Mouse (Mus musculus) small intestine, adult 2 months (tissue): ENCODE data around the gene 1700109H08Rik. TPM values are rescaled to one million over a fixed set of nuclear protein-coding genes. Genes with fewer than 3 reads are reported as not detected.

Experiments used
- H3K27ac ChIP-seq: fragments of 200-500 bp; 2 replicates; pipeline ENCODE4 v1.5.1; 2012; ENCODE audit warnings: low read depth, low read length, control low read depth, inconsistent platforms; ENCODE audit not compliant: insufficient read depth
- H3K27me3 ChIP-seq: fragments of 200-500 bp; 2 replicates; pipeline ENCODE4 v1.6.1; 2012; ENCODE audit warnings: mild to moderate bottlenecking, moderate library complexity, low read length, inconsistent platforms; ENCODE audit not compliant: control insufficient read depth, insufficient read depth
- H3K36me3 ChIP-seq: fragments of 200-500 bp; 2 replicates; pipeline ENCODE4 v1.6.1; 2012; ENCODE audit warnings: mild to moderate bottlenecking, low read length, control low read depth, inconsistent platforms; ENCODE audit not compliant: control insufficient read depth, insufficient read depth
- H3K4me1 ChIP-seq: fragments of 200-500 bp; 2 replicates; pipeline ENCODE4 v1.6.1; 2012; ENCODE audit warnings: low read length, inconsistent platforms, mixed read lengths; ENCODE audit not compliant: control insufficient read depth, insufficient read depth, insufficient read length
- H3K4me3 ChIP-seq: fragments of 200-500 bp; 2 replicates; pipeline ENCODE4 v1.5.1; 2012; ENCODE audit warnings: low read depth, mild to moderate bottlenecking, control low read depth, inconsistent platforms, low read length, moderate library complexity
- CTCF ChIP-seq: fragments of 200-500 bp; IDR thresholded peaks from 2 replicates; pipeline ENCODE4 v1.5.1; 2012; ENCODE audit warnings: low read depth, mild to moderate bottlenecking, control low read depth, inconsistent platforms, low read length, moderate library complexity, mixed read lengths; ENCODE audit not compliant: insufficient replicate concordance, insufficient read length; ENCODE audit errors: extremely low read depth
- POLR2A ChIP-seq: fragments of 200-500 bp; IDR thresholded peaks from 2 replicates; pipeline ENCODE4 v1.6.1; 2012; ENCODE audit warnings: low read depth, mild to moderate bottlenecking, control low read depth, inconsistent platforms, low read length, moderate library complexity
- WGBS: fragments of 180-500 bp; shearing (Covaris S2); methylation state at CpG from one replicate; pipeline ENCODE4 v1.1.7; 2018; 5-methylcytosine and 5-hydroxymethylcytosine counted together
- polyA plus RNA-seq: library from polyadenylated mRNA; depleted of rRNA; stranded (reverse); fragments of >200 nt; gene quantifications from 2 replicates; pipeline ENCODE4 v1.2.3, GENCODE M21; 2012

Gene 1700109H08Rik
- polyA plus RNA-seq, 1 experiment = 0.90 TPM

DNA sequence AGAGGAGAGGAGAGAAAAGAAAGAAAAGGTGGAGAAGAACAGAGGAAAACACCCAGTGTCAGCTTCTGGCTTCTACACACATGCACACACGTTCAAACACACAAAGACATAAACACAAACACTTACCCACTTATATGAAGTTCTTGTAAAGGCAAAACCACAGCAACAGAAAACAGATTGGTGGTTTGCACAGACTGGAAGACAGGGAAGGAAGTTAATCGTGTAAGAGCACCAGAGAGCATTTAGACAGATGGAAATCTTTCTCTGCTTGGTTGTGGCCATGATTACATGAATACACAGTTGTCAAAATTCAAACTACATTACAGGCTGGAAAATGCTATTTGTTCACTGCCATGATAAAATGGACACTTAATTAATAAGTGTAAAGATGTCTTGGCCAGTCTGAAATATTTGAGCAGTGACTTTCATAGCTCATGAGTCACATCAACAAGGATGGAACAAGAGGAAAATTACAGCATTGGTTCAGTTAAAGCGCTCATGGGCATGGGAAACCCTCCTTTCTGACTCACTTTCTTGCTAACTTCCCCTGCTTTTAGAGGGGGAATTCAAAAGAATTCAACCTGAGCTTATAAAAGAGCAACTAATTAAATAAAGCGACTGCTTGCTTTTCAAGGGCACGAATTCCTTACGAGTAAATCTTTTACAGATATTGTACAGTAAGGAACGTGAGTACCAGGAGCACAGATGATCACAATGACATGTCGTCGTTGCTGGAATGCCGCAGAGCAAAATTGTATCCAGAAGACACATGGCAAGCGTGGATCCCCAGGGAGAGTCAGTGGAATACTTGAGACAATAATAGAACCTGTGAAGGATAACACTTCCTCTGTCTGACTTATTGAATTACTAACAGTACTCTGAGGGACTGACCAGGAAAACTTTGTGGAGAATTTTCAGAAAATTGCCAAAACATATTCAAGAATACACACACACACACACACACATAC lies 32.6 kb upstream of the 1700109H08Rik start:
- no peaks in the 10 kb centered on the region for H3K36me3 ChIP-seq
- H3K27me3 ChIP-seq = no peaks in the 10 kb centered on the region
- no peaks in the 10 kb centered on the region; the same call in 1 of the 2 replicates for H3K4me1 ChIP-seq
- H3K27ac ChIP-seq = no peak overlapping the region
- no peak overlapping the region for H3K4me3 ChIP-seq
- no peak for TF ChIP-seq CTCF
- TF ChIP-seq POLR2A = no peak
- 57% methylated on average over 11 of the region's 11 CpGs for WGBS

DNA sequence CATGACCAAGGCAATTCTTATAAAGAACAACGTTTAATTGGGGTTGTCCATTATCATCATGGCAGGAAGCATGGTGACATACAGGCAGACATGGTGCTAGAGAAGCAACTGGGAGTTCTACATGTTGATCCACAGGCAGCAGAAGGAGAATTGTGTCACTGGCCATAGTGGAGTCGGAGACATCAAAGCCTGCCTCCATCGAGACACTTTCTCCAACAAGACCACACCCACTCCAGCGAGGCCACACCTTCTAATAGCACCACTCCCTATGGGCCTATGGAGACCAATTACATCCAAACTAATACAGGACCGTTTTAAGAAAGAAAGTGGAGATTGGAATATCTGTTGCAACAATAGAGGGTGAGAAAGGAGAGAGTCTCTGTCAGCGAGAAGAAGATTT lies 29.5 kb upstream of the 1700109H08Rik start:
- H3K27ac ChIP-seq = no peak overlapping the region
- TF ChIP-seq CTCF (no peak), POLR2A (no peak)
- no peak overlapping the region for H3K4me3 ChIP-seq
- peaks cover 2% of the 10 kb centered on the region for H3K4me1 ChIP-seq
- 78% methylated on average over 6 of the region's 6 CpGs for WGBS
- no peaks in the 10 kb centered on the region for H3K36me3 ChIP-seq
- H3K27me3 ChIP-seq = no peaks in the 10 kb centered on the region

DNA sequence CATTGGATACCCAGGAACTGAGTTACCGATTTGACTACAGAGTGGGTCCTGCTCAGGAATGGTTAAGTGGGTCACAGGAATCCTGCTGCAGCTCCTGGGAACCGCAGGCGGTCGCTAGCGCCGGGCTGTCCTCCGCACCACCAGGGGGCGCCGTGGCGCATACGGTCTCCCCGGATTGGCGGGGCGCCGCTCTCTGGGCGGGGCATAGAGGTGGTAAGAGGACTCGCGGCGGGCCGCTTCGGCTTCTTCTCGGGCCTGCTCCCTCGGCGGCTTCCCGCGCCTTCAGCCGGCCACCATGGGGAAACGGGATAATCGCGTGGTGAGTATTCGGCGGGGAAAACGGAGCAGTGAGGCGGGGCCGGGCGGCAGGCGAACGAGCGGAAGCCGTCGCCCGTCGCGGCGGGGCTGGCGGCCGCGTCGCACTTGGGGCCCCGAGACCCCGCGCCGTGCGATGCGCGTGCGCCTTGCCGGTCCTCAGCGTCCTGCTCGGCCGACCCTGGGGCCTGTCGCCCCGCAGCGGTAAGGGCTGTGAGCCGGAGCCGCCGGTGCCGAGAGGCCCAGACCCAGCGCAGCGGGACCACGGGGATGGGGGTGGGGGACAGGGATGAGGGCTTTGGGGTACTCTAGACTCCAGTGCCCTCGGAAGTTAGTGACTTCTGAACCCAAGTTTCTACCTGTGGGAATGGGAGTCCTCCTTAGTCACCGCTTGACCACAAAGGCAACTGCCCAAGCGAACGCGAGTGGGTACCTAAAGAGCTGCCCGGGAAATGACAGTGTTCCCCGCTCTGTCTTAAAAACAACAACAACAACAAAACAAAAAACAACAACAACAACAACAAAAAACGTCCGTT lies 27.5 kb upstream of the 1700109H08Rik start, which contains the start of gene Fam133b:
Gene Fam133b (plus strand): TSS at position 205 of the 851 bp plus-strand sequence.
- H3K4me3 ChIP-seq = peak within 1 kb of the TSS; percentile 100
- WGBS = under 1% methylated on average over 75 of the region's 80 CpGs

DNA sequence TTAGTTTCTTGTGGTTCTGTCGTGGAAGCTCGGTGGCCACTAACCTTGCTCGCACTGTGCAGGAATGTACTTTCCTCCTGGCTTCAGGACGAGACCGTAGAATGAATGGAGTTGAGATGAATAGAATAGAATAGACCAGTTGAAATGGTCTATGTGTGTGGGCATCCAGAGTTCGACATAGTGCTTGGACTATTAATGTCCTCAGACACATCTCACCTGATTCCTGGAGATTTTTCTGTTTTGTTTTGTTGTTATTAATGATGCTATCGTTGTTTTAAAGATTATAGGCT lies 26.9 kb upstream of the 1700109H08Rik start:
- Histone ChIP-seq H3K4me1 (peaks cover 7% of the 10 kb centered on the region), H3K27me3 (no peaks in the 10 kb centered on the region), H3K27ac (no peak overlapping the region), H3K4me3 (peak overlapping the region; percentile 100), H3K36me3 (no peaks in the 10 kb centered on the region)
- 6% methylated on average over 7 of the region's 7 CpGs for WGBS
- TF ChIP-seq POLR2A (no peak), CTCF (no peak)

More for the DNA sequence above, 27.5 kb upstream of the 1700109H08Rik start, which contains the start of gene Fam133b:
- H3K27me3 ChIP-seq = no peaks in the 10 kb centered on the region
- H3K36me3 ChIP-seq = no peaks in the 10 kb centered on the region
- H3K4me1 ChIP-seq = peaks cover 7% of the 10 kb centered on the region
- TF ChIP-seq POLR2A = peak; percentile 76
- TF ChIP-seq CTCF = peak; percentile 93
- H3K27ac ChIP-seq = peak within 1 kb of the TSS; percentile 77

DNA sequence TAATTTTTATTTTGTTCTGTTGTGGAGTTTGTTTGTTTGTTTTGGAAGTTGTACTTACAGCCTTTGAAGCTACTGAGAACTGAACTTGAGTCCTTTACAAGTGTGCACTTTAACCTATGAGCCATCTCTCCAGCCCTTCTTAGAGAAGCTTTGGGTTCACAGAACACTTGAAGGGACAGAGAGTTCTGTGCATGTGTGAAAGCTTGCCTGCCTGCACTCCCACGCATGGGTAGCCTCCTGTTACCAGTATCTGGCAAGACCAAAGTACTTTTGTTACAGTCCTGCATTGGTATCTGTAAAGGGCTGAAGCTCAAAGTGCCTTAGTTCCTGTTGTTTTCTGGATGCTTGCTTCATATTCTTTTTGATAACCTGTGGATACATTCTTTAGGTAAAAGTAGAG lies 25.1 kb upstream of the 1700109H08Rik start:
- no peak for TF ChIP-seq POLR2A
- TF ChIP-seq CTCF = no peak
- Histone ChIP-seq H3K4me3 (no peak overlapping the region), H3K27ac (peak overlapping the region; percentile 1; the same call in 1 of the 2 replicates), H3K36me3 (no peaks in the 10 kb centered on the region), H3K4me1 (peaks cover 7% of the 10 kb centered on the region), H3K27me3 (no peaks in the 10 kb centered on the region)
- WGBS = 33% methylated on average over 1 of the region's 1 CpGs

DNA sequence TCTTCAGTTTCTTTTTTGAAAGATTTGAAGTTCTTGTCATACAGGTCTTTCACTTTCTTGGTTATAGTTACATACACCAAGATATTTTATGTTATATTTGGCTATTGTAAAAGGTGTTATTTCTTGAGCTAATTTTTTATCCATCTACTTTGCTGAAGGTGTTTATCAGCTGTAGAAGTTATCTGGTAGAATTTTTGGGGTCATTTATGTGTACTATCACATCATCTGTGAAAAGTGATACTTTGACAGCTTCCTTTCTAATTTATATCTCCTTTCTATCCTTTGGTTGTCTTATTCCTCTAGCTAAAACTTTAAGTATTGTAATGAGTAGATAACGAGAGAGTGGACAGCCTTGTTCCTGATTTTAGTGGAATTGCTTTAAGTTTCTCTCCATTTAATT lies 19.9 kb upstream of the 1700109H08Rik start:
- Histone ChIP-seq H3K27me3 (no peaks in the 10 kb centered on the region), H3K4me3 (no peak overlapping the region), H3K27ac (no peak overlapping the region), H3K36me3 (peaks cover 9% of the 10 kb centered on the region), H3K4me1 (peaks cover 4% of the 10 kb centered on the region; the same call in 1 of the 2 replicates)
- TF ChIP-seq CTCF (no peak), POLR2A (no peak)
- 88% methylated on average over 1 of the region's 1 CpGs for WGBS
